Mouse (Mus musculus) bone marrow, adult 2 months (tissue): ENCODE measurements at regions not wholly inside any gene's neighbourhood (a gene's known extent, or its start where the extent isn't known, plus 50 kb on each side); places are given as distances from the start of the nearest gene placed in this dataset.

Experiments used
- CTCF ChIP-seq: fragments of 200-500 bp; IDR thresholded peaks from 2 replicates; pipeline ENCODE4 v1.5.1; 2011; ENCODE audit warnings: low read length, control low read depth; ENCODE audit not compliant: control insufficient read depth, insufficient read depth
- POLR2A ChIP-seq: fragments of 200-500 bp; IDR thresholded peaks from 2 replicates; pipeline ENCODE4 v1.6.1; 2011; ENCODE audit warnings: low read depth, mild to moderate bottlenecking, control low read depth, low read length, borderline replicate concordance; ENCODE audit not compliant: control insufficient read depth

- no peak for TF ChIP-seq CTCF
- TF ChIP-seq POLR2A: no peak
Measured at GRCm38 (mm10) chr10:119111409-119111808, 128.4 kb downstream of the Cand1 start.
